Mouse (Mus musculus) midbrain, embryonic 14.5 days (tissue): ENCODE results near the gene Dsn1. TPM values are rescaled to one million over a fixed set of nuclear protein-coding genes. Genes with fewer than 3 reads are reported as not detected.

Experiments used
- ATAC-seq: fragments of 200-750 bp; cut with Nextera tagmentation; 2 replicates; pipeline ENCODE4 v1.8.0; 2017; ENCODE audit warnings: moderate number of reproducible peaks, moderate library complexity; ENCODE audit not compliant: low FRiP score, low TSS enrichment
- DNase-seq: peaks from one replicate; pipeline ENCODE4 v3.0.0-alpha.2; 2015
- H3K27ac ChIP-seq: fragments of 300-500 bp; sonication (generic); replicated peaks from 2 replicates; pipeline ENCODE4 v1.5.1; 2014; ENCODE audit warnings: mild to moderate bottlenecking, low read depth, low read length, moderate library complexity
- H3K27me3 ChIP-seq: fragments of 300-500 bp; sonication (generic); 2 replicates; pipeline ENCODE4 v1.6.1; 2014; ENCODE audit warnings: low read length, control low read depth, mixed read lengths; ENCODE audit not compliant: control insufficient read depth, insufficient read depth
- H3K36me3 ChIP-seq: fragments of 300-500 bp; sonication (generic); 2 replicates; pipeline ENCODE4 v1.6.1; 2014; ENCODE audit warnings: low read length, control low read depth; ENCODE audit not compliant: control insufficient read depth, insufficient read depth
- H3K4me1 ChIP-seq: fragments of 300-500 bp; sonication (generic); 2 replicates; pipeline ENCODE4 v1.6.1; 2014; ENCODE audit warnings: mild to moderate bottlenecking, antibody characterized with exemption, low read length, control low read depth; ENCODE audit not compliant: control insufficient read depth, insufficient read depth
- H3K4me2 ChIP-seq: fragments of 300-500 bp; sonication (generic); 2 replicates; pipeline ENCODE4 v1.6.1; 2014; ENCODE audit warnings: mild to moderate bottlenecking, low read length, moderate library complexity
- H3K4me3 ChIP-seq: fragments of 300-500 bp; sonication (generic); replicated peaks from 2 replicates; pipeline ENCODE4 v1.5.1; 2014; ENCODE audit warnings: low read depth, low read length
- H3K9ac ChIP-seq: fragments of 300-500 bp; sonication (generic); replicated peaks from 2 replicates; pipeline ENCODE4 v1.6.1; 2014; ENCODE audit warnings: mild to moderate bottlenecking, low read length, moderate library complexity
- H3K9me3 ChIP-seq: fragments of 300-500 bp; sonication (generic); 2 replicates; pipeline ENCODE4 v1.6.1; 2016; ENCODE audit warnings: low read length, control low read depth, mixed read lengths; ENCODE audit not compliant: control insufficient read depth
- WGBS: fragments of 180-500 bp; shearing (Covaris S2); extraction: QIAGEN DNeasy Blood & Tissue Kit; methylation state at CpG from one replicate; pipeline ENCODE4 v1.1.7; 2014; 5-methylcytosine and 5-hydroxymethylcytosine counted together
- polyA plus RNA-seq: library from polyadenylated mRNA; unstranded; fragments of >200 nt; fragmentation: Nextera tagmentation; extraction: Ambion mirVana; gene quantifications from 2 replicates; pipeline ENCODE4 v1.2.1, GENCODE M21; 2014

Dsn1 gene
- polyA plus RNA-seq, 1 experiment from 2014 or later, result 13.7 TPM

- WGBS, result 84% methylated on average over 13 of the region's 13 CpGs
- Histone ChIP-seq H3K27ac (peak overlapping the region; percentile 85), H3K4me2 (no peak overlapping the region), H3K27me3 (no peaks in the 10 kb centered on the region), H3K9me3 (no peaks in the 10 kb centered on the region), H3K4me3 (no peak overlapping the region), H3K4me1 (peaks cover 29% of the 10 kb centered on the region), H3K36me3 (peaks cover 61% of the 10 kb centered on the region), H3K9ac (no peak overlapping the region)
- ATAC-seq (no peak), DNase-seq (no peak)
These were observed 41.6 kb upstream of the Dsn1 start for GRCm38 (mm10) chr2:157048395-157049181.

DNA sequence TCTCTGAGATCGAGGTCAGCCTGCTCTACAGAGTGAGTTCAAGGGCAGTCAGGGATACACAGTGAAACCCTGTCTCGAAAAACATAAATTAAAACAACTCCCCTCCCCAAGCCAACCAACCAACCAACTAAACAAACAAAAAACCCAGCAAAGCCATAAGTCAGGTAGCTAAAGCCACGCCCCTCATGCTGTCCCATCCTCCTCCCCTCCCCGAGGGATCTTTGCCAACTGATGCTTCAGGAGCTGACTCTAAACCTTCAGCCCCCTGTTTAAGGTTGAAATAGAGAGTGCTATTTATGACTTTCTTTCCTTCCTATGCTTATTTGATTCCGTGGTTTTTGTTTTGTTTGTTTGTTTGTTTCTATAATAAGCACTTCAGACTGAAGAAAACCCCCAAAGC lies 40.0 kb upstream of the Dsn1 start:
- Histone ChIP-seq H3K4me1 (peaks cover 29% of the 10 kb centered on the region), H3K9ac (no peak overlapping the region), H3K4me3 (no peak overlapping the region), H3K27ac (no peak overlapping the region), H3K4me2 (no peak overlapping the region), H3K27me3 (no peaks in the 10 kb centered on the region), H3K9me3 (no peaks in the 10 kb centered on the region), H3K36me3 (peaks cover 45% of the 10 kb centered on the region)
- ATAC-seq (no peak), DNase-seq (no peak)
- WGBS, result 93% methylated on average over 5 of the region's 5 CpGs

DNA sequence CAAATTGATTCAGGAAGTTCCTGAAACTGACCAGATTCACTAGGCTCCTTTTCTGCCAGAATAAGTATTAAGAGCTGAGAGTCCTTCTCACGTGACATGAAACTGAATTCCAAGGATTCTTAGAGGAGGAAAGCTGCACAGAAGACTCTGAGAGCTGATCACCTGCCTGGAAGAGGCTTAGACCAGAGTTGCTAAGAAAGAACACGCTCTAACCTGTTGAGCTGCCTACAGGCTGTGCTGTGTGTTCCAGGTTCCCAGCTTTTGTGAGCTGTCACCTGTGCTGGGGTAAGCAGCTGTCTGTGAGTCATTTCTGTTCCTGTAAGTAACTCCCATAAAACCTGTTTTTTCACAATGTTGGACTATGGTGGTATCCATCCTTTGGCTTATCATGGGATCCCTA lies 39.0 kb upstream of the Dsn1 start:
- DNase-seq, result no peak
- no peak for ATAC-seq
- no peaks in the 10 kb centered on the region for H3K27me3 ChIP-seq
- H3K4me1 ChIP-seq, result peaks cover 25% of the 10 kb centered on the region
- no peak overlapping the region for H3K4me3 ChIP-seq
- no peaks in the 10 kb centered on the region for H3K9me3 ChIP-seq
- H3K27ac ChIP-seq, result no peak overlapping the region
- peaks cover 50% of the 10 kb centered on the region for H3K36me3 ChIP-seq
- WGBS, result 96% methylated on average over 2 of the region's 2 CpGs
- no peak overlapping the region for H3K4me2 ChIP-seq
- H3K9ac ChIP-seq, result no peak overlapping the region

GRCm38 (mm10) chr2:157043987-157044386 lies 37.0 kb upstream of the Dsn1 start:
- ATAC-seq (no peak), DNase-seq (peak; percentile 35)
- Histone ChIP-seq H3K4me1 (peaks cover 7% of the 10 kb centered on the region), H3K9ac (no peak overlapping the region), H3K4me3 (no peak overlapping the region), H3K36me3 (peaks cover 67% of the 10 kb centered on the region), H3K27ac (no peak overlapping the region), H3K27me3 (no peaks in the 10 kb centered on the region), H3K9me3 (no peaks in the 10 kb centered on the region), H3K4me2 (no peak overlapping the region)

DNA sequence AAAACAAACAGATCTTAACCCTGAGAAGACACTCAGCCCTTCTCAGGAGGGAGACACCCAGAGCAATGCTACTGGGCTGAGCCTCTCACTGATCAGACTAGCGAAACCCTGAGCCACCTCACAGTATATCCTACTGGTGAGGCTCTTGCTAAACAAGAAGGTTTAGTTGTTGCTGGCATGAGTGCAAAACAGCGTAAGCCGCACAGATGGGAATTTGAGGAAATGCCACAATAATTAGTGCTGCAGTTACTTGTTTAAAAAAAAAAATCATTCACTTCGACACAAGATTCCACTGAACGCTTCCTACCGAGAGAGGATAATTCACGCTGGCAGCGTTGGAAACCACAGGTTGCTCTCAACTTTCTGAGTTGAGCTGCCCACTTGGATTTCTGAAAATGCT lies 36.6 kb upstream of the Dsn1 start:
- no peak overlapping the region for H3K4me2 ChIP-seq
- ATAC-seq, result no peak
- H3K4me3 ChIP-seq, result no peak overlapping the region
- no peak overlapping the region for H3K27ac ChIP-seq
- peaks cover 66% of the 10 kb centered on the region for H3K36me3 ChIP-seq
- no peaks in the 10 kb centered on the region for H3K9me3 ChIP-seq
- H3K4me1 ChIP-seq, result peaks cover 2% of the 10 kb centered on the region
- WGBS, result 88% methylated on average over 8 of the region's 8 CpGs
- no peak overlapping the region for H3K9ac ChIP-seq
- no peak for DNase-seq
- no peaks in the 10 kb centered on the region for H3K27me3 ChIP-seq

DNA sequence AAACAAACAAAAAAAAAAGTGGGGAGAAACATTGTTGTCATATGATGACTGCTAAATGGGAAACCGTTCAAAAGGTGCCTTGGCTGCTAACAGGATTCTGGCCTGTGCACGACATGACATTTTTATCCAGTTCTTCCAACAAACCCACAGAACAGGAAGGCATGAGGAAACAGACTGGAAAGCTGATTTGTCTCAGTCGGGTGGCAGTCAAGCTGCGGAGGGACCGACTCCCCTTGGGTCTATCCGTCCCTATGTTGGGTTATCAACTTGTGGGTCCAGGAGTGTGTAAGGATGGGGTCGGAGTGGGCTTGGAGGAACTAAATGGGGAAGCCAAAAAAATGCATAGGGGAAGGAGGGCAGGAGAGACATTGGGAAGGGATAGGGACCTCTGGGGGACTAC lies 34.5 kb upstream of the Dsn1 start:
- H3K27me3 ChIP-seq, result no peaks in the 10 kb centered on the region
- no peak overlapping the region for H3K27ac ChIP-seq
- ATAC-seq (no peak), DNase-seq (no peak)
- H3K4me2 ChIP-seq, result no peak overlapping the region
- H3K9ac ChIP-seq, result no peak overlapping the region
- 93% methylated on average over 7 of the region's 7 CpGs for WGBS
- H3K36me3 ChIP-seq, result peaks cover 77% of the 10 kb centered on the region
- H3K9me3 ChIP-seq, result no peaks in the 10 kb centered on the region
- H3K4me3 ChIP-seq, result no peak overlapping the region
- no peaks in the 10 kb centered on the region for H3K4me1 ChIP-seq

DNA sequence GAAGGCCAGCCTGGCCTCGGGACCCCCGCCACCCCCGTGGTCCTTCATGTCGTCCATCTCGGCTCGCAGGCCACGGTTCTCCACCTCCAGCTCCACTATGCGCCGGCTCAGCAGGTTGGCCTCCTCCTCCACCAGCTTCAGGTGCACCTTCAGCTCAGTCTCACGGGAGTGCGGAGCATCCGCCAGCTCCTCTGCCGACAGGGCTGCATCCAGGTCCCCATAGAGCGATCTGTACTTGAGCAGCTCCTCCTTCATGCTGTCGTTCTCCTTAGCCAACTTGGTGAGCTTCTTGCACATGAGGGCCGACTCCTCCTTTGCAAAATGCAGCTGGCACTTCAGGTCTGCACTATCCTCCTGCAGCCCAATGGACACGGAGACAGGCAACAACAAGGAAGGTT lies 33.7 kb upstream of the Dsn1 start:
- Histone ChIP-seq H3K4me3 (no peak overlapping the region), H3K9ac (no peak overlapping the region), H3K4me1 (no peaks in the 10 kb centered on the region), H3K4me2 (no peak overlapping the region), H3K27me3 (no peaks in the 10 kb centered on the region), H3K36me3 (peaks cover 77% of the 10 kb centered on the region), H3K27ac (no peak overlapping the region), H3K9me3 (no peaks in the 10 kb centered on the region)
- 82% methylated on average over 17 of the region's 17 CpGs for WGBS
- no peak for DNase-seq
- ATAC-seq, result no peak

GRCm38 (mm10) chr2:157039900-157040648 lies 33.1 kb upstream of the Dsn1 start:
- H3K9ac ChIP-seq, result no peak overlapping the region
- H3K27ac ChIP-seq, result no peak overlapping the region
- H3K4me2 ChIP-seq, result no peak overlapping the region
- no peaks in the 10 kb centered on the region for H3K27me3 ChIP-seq
- no peaks in the 10 kb centered on the region for H3K4me1 ChIP-seq
- ATAC-seq, result no peak
- no peaks in the 10 kb centered on the region for H3K9me3 ChIP-seq
- DNase-seq, result peak; percentile 42
- 83% methylated on average over 50 of the region's 50 CpGs for WGBS
- H3K4me3 ChIP-seq, result no peak overlapping the region
- peaks cover 78% of the 10 kb centered on the region for H3K36me3 ChIP-seq

DNA sequence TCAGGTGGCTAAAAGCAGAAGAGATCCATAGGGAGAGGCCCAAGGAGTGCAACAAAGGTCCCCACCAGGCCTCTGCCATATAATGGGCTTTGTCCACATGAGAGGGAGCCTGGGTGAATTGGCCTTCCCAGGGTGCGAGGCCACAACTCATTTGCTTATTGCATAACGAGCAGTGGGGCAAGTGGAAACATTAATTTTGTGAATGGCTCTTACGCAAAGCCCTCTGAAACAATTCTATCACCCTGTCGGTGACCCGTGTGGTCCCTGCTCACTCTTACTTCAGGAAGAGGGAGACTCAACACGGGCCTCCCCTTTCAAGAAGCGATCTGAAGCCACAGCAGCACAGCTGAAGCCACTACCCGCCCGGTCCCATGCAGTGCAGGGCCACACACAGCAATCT lies 30.3 kb upstream of the Dsn1 start:
- Histone ChIP-seq H3K9ac (no peak overlapping the region), H3K9me3 (no peaks in the 10 kb centered on the region), H3K36me3 (peaks cover 86% of the 10 kb centered on the region), H3K27me3 (no peaks in the 10 kb centered on the region), H3K27ac (0 out of 2 replicates have a peak overlapping the region, but pooled peaks have one; percentile 20), H3K4me2 (no peak overlapping the region), H3K4me3 (no peak overlapping the region), H3K4me1 (no peaks in the 10 kb centered on the region)
- 83% methylated on average over 9 of the region's 9 CpGs for WGBS
- ATAC-seq (no peak), DNase-seq (no peak)
